Mouse (Mus musculus): ENCODE results near the gene Wdr95. TPM values are rescaled to one million over a fixed set of nuclear protein-coding genes. Genes with fewer than 3 reads are reported as not detected.
"Not testable (repeated sequence)": the region's sequence is repeated elsewhere in the genome, so short reads cannot be mapped to it uniquely, and the experiment has no call there.

Gene Wdr95
- polyA plus RNA-seq, 2 experiments, result not detected

DNA sequence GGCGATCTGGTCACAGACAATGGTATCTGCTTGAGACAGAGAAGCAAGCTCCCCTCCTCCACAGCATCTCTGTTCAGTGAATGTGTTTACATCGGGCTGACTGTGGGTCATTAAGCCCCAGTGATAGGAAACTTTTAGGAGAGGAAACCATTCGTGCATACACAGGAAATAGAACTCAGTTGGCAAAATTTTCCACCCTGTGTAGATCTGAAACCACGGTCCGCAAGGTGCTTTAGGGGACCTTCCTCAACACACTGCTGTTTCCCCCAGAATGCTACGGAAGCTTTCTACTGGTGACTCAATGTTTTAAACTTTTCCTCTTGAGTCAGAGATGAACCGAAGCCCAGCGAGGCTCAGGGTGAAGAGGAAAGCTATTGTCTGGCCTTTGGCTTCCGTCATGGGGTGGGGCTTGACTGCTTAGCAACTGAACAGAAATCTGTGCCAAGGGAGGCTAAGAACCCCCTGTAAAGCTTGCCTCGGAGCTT, 2.0 kb upstream of the Wdr95 start:
- no peak for ATAC-seq (ENCODE audit: insufficient read depth)
- DNase-seq (ENCODE audit: low read depth in 3 of 3, low spot score in 3 of 3), result peak in 1 of 3 experiments; percentile 17
- H3K9ac ChIP-seq (replicated peaks), result no peak overlapping the region
- no peaks in the 10 kb centered on the region for H3K9me3 ChIP-seq (ENCODE audit: control insufficient read depth, low read length)
- no peaks in the 10 kb centered on the region for H3K27me3 ChIP-seq (ENCODE audit: control insufficient read depth, insufficient read depth, low read length)
- TF ChIP-seq EP300 (IDR thresholded peaks at IDR 0.05; ENCODE audit: low read depth), result no peak
- no peak for TF ChIP-seq CTCF (IDR thresholded peaks at IDR 0.05; ENCODE audit: low read depth)
- H3K4me1 ChIP-seq (replicated peaks; ENCODE audit: control insufficient read depth in 2 of 2, insufficient read depth in 2 of 2, low read length in 1 of 2), result no peaks in the 10 kb centered on the region
- WGBS (ENCODE audit: insufficient replicate concordance), result 9% methylated on average over 10 of the region's 10 CpGs
- H3K4me3 ChIP-seq (ENCODE audit: insufficient read depth in 1 of 2, low read depth in 2 of 2, low read length in 2 of 2), result no peak overlapping the region
- H3K4me2 ChIP-seq (ENCODE audit: low read depth), result no peak overlapping the region
- no peaks in the 10 kb centered on the region for H3K36me3 ChIP-seq (replicated peaks; ENCODE audit: control insufficient read depth, insufficient read depth, low read depth)
- H3K27ac ChIP-seq, result no peak overlapping the region

- H3K9me3 ChIP-seq (ENCODE audit: control insufficient read depth, low read length); DNase-seq (ENCODE audit: low read depth in 3 of 3, low spot score in 3 of 3); H3K4me1 ChIP-seq (replicated peaks; ENCODE audit: control insufficient read depth in 2 of 2, insufficient read depth in 2 of 2, low read length in 1 of 2); H3K4me2 ChIP-seq (ENCODE audit: low read depth); H3K9ac ChIP-seq (replicated peaks); H3K27me3 ChIP-seq (ENCODE audit: control insufficient read depth, insufficient read depth, low read length); H3K36me3 ChIP-seq (replicated peaks; ENCODE audit: control insufficient read depth, insufficient read depth, low read depth); H3K27ac ChIP-seq; H3K4me3 ChIP-seq (ENCODE audit: insufficient read depth in 1 of 2, low read depth in 2 of 2, low read length in 2 of 2); ATAC-seq (ENCODE audit: insufficient read depth): not testable (repeated sequence)
- WGBS (ENCODE audit: insufficient replicate concordance), result 75% methylated on average over 4 of the region's 4 CpGs
Observed at GRCm38 (mm10) chr5:149527292-149527691, 1.2 kb upstream of the Wdr95 start.

GRCm38 (mm10) chr5:149533847-149534246, 5.4 kb downstream of the Wdr95 start:
- DNase-seq (ENCODE audit: low read depth in 3 of 3, low spot score in 3 of 3) (no peak), ATAC-seq (ENCODE audit: insufficient read depth) (no peak)
- WGBS (ENCODE audit: insufficient replicate concordance), result 57% methylated on average over 2 of the region's 2 CpGs
- TF ChIP-seq EP300 (IDR thresholded peaks at IDR 0.05; ENCODE audit: low read depth) (no peak), CTCF (IDR thresholded peaks at IDR 0.05; ENCODE audit: low read depth) (no peak)
- no peak overlapping the region for H3K4me3 ChIP-seq (ENCODE audit: insufficient read depth in 1 of 2, low read depth in 2 of 2, low read length in 2 of 2)
- H3K27me3 ChIP-seq (ENCODE audit: control insufficient read depth, insufficient read depth, low read length), result no peaks in the 10 kb centered on the region
- no peak overlapping the region for H3K27ac ChIP-seq
- H3K4me2 ChIP-seq (ENCODE audit: low read depth), result no peak overlapping the region
- H3K36me3 ChIP-seq (replicated peaks; ENCODE audit: control insufficient read depth, insufficient read depth, low read depth), result no peaks in the 10 kb centered on the region
- H3K4me1 ChIP-seq (replicated peaks; ENCODE audit: control insufficient read depth in 2 of 2, insufficient read depth in 2 of 2, low read length in 1 of 2), result no peaks in the 10 kb centered on the region; a peak in 1 of 4 replicates
- H3K9me3 ChIP-seq (ENCODE audit: control insufficient read depth, low read length), result no peaks in the 10 kb centered on the region
- no peak overlapping the region for H3K9ac ChIP-seq (replicated peaks)

DNA sequence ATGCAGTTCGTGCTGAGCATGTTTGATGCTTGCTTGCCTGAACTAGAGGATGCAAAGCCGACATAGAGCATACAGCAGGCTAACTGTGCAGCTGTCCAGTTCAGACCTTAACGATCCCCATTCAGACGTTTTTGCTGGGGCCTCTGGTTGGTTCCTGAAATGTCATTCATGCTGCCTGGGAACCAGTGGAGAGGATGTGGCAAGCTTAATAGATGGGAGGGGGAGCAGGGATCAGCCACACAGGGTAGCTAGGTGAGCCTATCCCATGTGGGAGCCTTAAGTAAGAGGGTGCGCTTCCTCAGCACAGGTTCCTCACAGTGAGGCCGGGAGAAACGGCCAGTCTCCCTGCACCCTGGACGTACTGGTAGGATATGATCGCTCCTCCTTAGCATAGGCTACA, 7.5 kb downstream of the Wdr95 start:
- H3K9ac ChIP-seq (replicated peaks), result no peak overlapping the region
- DNase-seq (ENCODE audit: low read depth in 3 of 3, low spot score in 3 of 3), result no peak
- H3K4me1 ChIP-seq (replicated peaks; ENCODE audit: control insufficient read depth in 2 of 2, insufficient read depth in 2 of 2, low read length in 1 of 2), result no peaks in the 10 kb centered on the region; a peak in 1 of 4 replicates
- WGBS (ENCODE audit: insufficient replicate concordance), result 50% methylated on average over 9 of the region's 9 CpGs
- H3K9me3 ChIP-seq (ENCODE audit: control insufficient read depth, low read length), result no peaks in the 10 kb centered on the region
- H3K4me2 ChIP-seq (ENCODE audit: low read depth), result no peak overlapping the region
- no peak for ATAC-seq (ENCODE audit: insufficient read depth)
- no peaks in the 10 kb centered on the region for H3K27me3 ChIP-seq (ENCODE audit: control insufficient read depth, insufficient read depth, low read length)
- no peak overlapping the region for H3K27ac ChIP-seq
- no peaks in the 10 kb centered on the region for H3K36me3 ChIP-seq (replicated peaks; ENCODE audit: control insufficient read depth, insufficient read depth, low read depth)
- H3K4me3 ChIP-seq (ENCODE audit: insufficient read depth in 1 of 2, low read depth in 2 of 2, low read length in 2 of 2), result no peak overlapping the region
- no peak for TF ChIP-seq EP300 (IDR thresholded peaks at IDR 0.05; ENCODE audit: low read depth)
- no peak for TF ChIP-seq CTCF (IDR thresholded peaks at IDR 0.05; ENCODE audit: low read depth)

- H3K27me3 ChIP-seq (ENCODE audit: control insufficient read depth, insufficient read depth, low read length), result no peaks in the 10 kb centered on the region
- H3K36me3 ChIP-seq (replicated peaks; ENCODE audit: control insufficient read depth, insufficient read depth, low read depth), result no peaks in the 10 kb centered on the region
- no peak overlapping the region for H3K4me2 ChIP-seq (ENCODE audit: low read depth)
- no peak overlapping the region for H3K27ac ChIP-seq
- H3K4me1 ChIP-seq (replicated peaks; ENCODE audit: control insufficient read depth in 2 of 2, insufficient read depth in 2 of 2, low read length in 1 of 2), result no peaks in the 10 kb centered on the region; a peak in 1 of 4 replicates
- no peak overlapping the region for H3K4me3 ChIP-seq (ENCODE audit: insufficient read depth in 1 of 2, low read depth in 2 of 2, low read length in 2 of 2)
- TF ChIP-seq EP300 (IDR thresholded peaks at IDR 0.05; ENCODE audit: low read depth), result no peak
- TF ChIP-seq CTCF (IDR thresholded peaks at IDR 0.05; ENCODE audit: low read depth), result no peak
- H3K9me3 ChIP-seq (ENCODE audit: control insufficient read depth, low read length), result no peaks in the 10 kb centered on the region
- no peak overlapping the region for H3K9ac ChIP-seq (replicated peaks)
- 43% methylated on average over 16 of the region's 16 CpGs for WGBS (ENCODE audit: insufficient replicate concordance)
- no peak for DNase-seq (ENCODE audit: low read depth in 3 of 3, low spot score in 3 of 3)
- ATAC-seq (ENCODE audit: insufficient read depth), result no peak
Observed at GRCm38 (mm10) chr5:149537796-149538511, 9.5 kb downstream of the Wdr95 start.

All from liver, embryonic 14.5 days (tissue).